Mouse (Mus musculus) cerebellum, adult 2 months (tissue): ENCODE measurements around the gene Zfp280b.

Experiments
- CTCF ChIP-seq: fragments of 200-500 bp; IDR thresholded peaks from 2 replicates; pipeline ENCODE4 v1.5.1; 2011; ENCODE audit warnings: low read depth, mild to moderate bottlenecking, control low read depth, low read length, moderate library complexity, borderline replicate concordance; ENCODE audit not compliant: insufficient read depth
- POLR2A ChIP-seq: fragments of 200-500 bp; IDR thresholded peaks from 2 replicates; pipeline ENCODE4 v1.6.1; 2011; ENCODE audit warnings: low read length, control low read depth, borderline replicate concordance; ENCODE audit not compliant: insufficient read depth

- no peak for TF ChIP-seq CTCF
- TF ChIP-seq POLR2A, result no peak
Observed at GRCm38 (mm10) chr10:75990430-75991042, 41.9 kb upstream of the Zfp280b start.
